Mouse (Mus musculus): Measurements from ENCODE around the gene Spindoc.

DNA sequence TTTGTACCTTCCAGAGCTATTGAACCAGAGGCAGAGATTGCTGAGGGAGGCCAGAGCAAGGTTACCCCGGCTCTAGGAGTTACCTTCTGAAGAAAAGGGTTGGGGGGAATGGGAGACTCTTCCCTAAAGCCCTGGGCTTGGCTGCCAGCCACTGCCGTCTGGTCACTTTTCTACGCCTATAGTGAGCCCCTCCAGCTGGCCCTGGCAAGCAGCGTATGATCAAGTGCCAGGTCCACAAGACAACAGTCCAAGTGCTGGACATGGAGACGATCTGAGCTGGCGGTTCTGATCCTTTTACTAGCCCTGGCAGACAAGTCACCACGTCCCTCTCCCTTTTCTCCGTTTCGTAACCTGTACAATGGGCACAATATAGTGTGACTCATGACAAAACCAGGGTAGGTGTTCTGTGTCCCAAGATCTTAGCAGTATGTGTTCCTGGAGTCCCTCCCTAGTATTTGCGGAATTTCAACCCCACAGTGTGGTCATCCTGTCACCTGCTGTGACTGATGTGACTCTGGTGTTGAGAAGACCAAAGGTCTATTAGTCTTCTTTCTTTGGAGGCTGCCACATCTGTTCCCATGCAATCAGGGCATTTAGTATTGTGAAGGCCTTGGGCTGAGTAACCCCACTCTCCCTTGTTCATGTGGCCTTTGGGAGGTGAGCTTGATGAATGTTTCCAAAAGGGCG, 29.8 kb downstream of the Spindoc start:
- TF ChIP-seq CTCF (IDR thresholded peaks at IDR 0.05; ENCODE audit: low read depth): no peak
- no peak for TF ChIP-seq EP300 (IDR thresholded peaks at IDR 0.05; ENCODE audit: low read depth)
